Mouse (Mus musculus): ENCODE measurements around the gene Slc19a1.

Gene Slc19a1

DNA sequence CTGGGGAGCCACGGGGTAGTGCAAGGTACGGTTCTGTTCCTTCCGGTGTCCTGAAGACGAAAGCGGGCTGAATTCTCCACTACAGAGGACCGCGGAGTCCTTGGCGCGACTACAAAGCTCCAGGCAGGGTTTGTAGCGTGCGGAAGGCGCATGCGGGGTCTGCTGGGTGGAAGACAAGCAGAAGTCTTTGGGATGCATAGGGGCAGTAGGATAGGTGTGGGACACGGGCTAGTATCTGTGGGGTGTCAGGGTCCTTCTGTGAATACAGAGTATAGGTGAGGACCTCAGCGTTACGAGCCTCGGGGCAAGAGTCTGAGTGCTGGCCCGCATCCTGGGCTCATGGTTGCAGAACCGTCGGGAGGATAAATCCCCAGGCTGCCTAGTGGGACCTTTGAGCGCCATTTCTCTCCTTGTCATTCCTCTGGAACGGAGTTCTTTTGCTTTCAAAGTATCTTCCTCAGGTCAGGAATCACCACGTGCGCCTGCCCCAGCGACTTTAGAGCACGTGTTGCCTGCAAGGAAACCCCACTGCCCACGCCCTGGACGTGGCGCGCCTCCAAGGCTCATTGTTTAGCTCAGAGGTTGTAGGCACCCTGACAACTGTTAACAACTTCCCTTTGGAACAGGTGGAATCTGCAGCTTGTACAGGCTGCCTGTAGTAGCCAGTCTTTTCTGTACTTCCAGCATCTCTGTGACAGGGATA is 1.4 kb downstream of the Slc19a1 start:
- DNase-seq: peak; percentile 78

DNA sequence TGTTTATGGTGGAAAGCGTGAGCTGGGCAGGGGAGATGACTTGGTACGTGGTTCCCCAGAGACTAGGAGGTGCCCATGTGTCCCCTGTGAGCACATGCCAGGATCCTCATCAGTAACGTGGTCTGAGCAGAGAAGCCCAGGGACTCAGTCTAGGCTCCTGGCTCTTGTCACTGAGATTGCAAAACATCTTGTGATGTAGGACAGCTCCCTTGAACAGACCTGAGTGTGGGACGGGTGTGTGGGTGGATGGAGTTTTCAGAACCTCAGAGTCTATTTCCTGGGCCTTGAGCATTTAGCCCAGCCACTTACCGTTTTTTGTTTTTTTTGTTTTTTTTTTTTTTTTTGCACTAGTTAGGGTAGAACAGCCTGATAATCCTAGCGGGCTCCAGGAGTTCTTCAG is 3.4 kb downstream of the Slc19a1 start:
- no peak for DNase-seq

DNA sequence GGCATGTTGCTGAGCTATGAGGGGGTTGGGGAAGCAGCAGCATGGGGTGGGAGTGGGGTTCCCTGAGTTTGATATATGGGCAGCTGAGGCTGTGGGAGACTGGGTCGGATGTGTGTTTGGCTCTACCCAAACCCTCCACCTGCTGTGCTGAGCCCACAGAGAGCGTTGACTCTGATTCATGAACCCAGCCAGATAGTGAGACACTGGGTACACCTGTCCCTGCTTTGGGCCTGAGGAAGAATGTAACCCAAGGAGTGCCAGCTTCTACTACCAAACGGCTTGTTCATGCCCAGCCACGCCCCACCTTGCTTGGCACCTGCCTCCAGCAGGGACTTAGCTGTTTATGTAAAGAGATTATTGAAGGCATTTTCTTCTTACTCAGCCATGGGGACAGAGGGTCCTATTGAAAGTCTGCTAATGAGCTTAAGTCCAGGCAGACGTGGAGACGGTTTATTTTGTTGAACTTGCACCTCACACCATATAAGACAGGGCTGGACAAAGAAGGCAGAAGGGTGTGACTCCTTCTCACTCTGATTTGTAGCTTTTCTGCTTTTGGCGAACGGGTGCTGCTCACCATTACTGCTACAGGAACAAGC is 6.6 kb downstream of the Slc19a1 start:
- DNase-seq: no peak

DNA sequence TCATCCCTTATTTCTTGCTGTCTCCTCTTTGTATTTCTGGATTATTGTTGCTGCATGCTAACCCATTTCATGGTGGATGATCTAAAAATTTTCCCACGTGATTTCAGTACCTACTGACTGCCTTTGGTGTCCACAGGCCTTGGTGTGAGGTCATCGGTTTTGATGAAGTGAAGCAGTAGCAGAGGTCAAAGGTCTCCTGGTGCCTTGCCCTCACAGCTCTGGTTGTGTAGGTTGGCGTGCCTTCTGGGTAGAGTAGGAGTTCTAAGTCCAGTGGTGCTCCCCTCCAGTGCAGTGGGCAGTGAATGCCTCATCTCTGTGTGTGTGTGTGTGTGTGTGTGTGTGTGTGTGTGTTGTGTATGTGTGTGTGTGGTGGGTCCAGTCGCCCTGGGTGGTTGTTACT is 16.2 kb downstream of the Slc19a1 start:
- DNase-seq: no peak

DNA sequence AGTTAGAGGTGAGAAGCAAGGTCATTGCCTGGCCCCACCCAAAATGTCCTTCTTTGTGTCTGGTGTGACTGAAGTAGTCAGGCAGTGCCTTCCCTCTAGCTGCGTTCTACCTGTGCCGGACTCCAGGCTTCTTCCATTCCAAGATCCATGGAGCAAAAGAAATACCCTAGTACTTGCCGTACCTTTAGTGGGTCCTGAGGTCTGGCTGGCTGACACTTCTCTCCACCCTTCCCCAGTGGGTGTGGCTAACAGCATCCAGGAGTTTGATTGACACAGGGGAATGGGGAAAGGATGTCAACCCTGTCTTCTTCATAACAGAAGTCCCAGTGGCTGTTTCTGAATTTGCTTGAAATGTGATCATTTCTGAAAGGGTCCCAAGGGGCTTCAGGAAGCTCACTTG is 16.6 kb downstream of the Slc19a1 start:
- no peak for DNase-seq

DNA sequence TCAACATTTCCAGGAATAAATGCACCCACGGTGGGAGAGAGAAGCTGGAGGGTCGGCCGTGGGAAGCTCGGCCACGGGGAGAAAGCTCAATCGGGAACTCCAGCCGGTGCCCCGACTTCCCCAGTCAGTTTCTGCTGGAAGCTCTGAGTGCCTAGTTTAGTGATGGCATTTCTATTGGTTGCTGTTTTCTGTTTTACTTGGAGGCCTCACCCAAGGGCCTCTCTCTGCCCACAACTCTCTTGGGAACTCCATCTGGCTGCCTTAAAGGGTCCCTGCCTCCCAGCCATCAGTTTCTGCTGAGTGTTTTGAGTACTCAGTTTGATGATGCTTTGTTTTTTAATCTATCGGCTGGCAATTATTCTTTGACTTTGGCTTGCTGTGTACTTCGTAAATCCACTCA is 24.7 kb downstream of the Slc19a1 start:
- no peak for DNase-seq

DNA sequence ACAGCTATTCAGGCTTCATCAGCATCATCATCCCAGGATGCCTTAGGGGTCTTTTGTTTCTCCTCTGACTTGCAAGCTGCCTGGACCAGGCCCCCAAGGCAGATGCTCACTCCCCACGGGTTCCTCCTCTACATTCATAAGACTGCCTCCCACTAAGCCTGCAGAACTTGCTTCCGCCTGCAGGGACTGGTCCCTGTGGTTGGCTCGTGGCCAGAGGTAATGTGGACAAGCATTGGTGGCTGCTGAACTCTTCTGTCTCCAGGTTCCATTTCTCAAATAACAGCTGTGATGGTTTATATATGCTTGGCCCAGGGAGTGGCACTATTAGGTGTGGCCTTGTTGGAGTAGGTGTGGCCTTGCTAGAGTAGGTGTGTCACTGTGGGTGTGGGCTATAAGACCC is 29.4 kb downstream of the Slc19a1 start:
- DNase-seq: peak; percentile 39

DNA sequence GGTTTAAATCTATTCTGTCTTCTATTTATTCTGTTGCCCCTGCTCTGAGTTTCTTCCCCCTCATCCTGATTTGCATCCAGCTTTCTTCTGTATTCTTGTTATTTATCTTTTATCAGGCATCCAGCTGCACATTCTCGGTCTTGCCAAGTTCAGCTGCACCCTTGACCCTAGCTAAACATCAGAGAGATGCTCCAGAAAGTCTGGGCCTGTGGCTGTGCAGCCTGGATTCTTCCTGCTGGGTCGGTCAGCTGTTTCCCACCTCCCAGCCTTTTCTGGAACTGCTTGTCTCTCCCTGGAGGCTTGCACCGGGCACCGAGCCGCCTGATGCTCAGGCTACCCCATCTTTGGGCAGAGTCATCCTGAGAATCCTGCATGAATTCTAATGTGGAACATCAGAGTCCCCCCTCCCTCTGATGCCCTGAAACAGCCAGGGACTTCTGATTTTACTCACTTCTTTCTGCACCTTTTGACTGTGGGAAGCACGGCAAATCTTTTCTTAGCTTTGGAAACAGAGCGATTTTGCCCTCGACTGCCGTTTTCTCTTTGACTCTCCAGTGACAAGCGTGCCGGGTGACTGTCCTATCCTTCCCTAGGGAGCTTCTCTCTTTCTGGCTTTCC is 30.5 kb downstream of the Slc19a1 start:
- DNase-seq: peak; percentile 79

DNA sequence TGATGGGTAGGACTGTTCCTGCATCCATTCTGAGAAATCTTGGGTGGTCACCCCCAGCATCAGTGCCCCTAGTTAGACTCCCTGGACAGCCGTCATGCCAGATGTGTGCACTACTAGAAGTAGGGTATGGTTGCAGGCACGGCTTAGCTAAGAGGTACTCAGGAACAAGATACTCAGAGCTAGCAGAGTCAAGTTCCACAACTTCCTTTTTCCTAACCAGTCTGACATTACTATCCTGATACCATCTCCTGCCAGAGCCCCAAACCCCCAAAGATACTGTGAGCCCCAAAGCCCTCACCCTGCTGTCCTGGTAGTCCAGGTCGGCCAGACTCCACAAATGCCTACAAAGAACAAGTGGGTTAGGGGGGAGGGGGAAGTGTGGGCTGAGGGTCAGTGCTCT is 32.2 kb downstream of the Slc19a1 start:
- DNase-seq: no peak

DNA sequence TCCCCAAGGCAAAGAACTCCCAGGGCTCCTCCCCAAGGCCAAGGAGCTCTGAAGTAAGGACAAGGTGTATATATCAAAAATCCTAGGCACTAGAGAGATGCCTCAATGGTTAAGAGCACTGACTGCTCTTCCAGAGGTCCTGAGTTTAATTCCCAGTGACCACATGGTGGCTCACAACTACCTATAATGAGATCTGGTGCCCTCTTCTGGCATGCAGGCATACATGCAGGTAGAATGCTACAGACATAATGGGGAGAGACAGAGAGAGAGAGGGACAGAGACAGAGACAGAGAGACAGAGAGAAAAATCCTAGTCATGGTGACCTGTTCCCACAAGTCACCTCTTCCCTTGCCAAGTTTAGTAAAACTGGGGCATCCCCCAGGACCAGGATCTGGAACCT is 32.6 kb downstream of the Slc19a1 start:
- DNase-seq: no peak

DNA sequence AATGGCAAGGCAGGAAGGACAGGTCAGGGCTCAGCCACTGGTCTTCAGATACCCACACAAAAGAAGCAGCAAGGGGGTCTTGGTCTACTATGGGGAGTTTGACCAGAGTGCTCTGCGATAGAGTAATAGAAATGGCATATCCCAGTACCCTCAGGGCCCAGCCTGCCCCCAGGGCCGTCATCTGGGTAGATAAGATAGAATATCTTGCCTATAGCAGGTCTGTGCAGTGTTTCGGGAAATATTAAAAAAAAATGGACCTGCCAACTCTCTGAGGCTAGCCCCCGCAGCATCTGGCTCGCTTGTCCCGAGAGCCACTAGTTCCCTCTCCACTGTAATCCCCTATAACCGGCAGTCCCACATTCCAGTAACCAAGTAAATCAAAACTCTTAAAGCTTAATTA is 36.4 kb downstream of the Slc19a1 start:
- no peak for DNase-seq

DNA sequence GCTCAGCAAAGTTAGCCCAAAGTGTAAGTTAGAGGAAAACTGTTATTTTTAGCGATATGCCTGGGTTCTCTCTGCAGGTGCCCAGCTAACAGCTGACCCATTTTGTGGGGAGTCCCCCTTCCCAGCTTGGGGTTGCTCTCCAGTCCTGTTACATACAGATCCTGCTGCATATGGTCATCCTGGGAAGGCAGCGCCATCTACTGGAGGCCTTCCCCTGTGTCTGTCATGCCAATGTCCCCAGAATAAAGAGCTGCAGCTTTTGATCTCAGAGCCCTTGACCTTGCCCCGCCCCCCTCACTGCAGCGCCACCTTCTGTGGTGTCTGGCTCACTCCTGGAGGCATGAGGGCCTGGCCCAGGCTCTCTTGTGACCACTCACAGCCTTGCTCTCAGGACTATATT is 38.0 kb downstream of the Slc19a1 start:
- peak; percentile 79 for DNase-seq

DNA sequence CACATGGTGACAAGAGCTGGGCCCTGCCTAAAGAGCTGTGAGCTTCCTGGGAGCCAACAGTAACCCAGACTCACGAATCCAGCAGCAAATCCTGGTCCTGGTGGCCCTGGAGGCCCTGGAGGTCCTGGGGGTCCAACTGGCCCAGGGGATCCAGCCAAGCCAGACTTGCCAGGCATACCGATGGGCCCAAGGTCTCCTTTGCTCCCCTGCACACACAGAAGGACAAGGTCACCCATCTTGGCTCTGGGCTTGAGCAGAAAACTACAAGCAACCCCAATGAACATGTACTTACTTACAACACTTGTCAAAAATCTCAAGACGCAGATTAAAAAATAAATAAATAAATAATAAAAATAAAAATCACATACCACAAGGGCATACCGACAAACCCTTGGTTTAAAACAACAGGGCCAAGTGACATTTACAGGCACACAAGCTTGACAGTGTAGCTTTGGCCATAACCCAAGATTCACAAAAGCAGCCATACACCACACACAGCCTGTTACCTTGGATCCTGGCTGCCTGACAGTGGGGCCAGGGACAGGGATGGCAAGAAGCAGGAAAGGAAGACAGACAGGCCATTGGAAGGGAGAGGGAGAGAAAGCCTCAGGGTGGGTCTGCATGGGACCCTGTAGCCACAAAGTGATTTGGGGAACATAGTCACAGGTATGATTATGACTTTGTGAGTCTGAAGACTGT is 42.4 kb downstream of the Slc19a1 start:
- no peak for DNase-seq

DNA sequence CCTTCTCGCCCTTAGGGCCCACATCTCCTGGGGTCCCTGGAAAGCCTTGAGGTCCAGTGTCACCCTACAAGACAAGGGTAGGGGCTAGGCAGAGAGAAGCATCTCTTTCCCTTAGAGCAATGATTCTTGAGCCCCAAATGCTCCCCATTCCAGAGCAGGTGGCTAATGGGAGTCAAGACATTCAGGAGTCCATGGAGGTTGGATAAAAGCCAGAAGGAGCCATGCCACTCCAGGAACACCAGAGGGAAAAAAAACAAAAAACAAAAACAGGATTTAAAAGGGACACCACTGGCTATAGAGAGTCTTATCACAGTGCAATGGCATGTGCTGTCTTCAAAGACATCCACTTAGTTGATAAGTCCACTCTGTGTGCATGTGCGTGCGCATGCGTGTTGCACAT is 46.4 kb downstream of the Slc19a1 start:
- DNase-seq: no peak

DNA sequence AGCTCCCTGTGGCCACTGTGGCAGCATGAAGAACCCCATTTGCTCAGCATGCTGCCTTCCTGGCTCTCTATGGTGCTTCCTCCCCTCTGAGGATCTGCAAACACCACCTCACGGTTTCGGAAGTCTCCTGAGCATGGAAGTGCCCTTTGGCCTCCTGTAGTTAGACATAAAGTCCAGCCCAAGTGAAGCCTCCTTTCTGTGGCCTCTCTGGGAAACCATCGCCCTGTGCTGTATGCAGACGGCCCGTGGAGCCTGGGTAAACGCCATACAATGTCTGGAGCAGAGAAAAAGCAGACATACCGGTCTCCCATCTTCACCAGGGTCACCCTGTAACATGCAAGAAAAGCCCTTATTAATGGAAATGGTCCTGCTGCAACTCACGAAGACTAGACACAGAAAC is 46.9 kb downstream of the Slc19a1 start:
- DNase-seq: peak; percentile 76

DNA sequence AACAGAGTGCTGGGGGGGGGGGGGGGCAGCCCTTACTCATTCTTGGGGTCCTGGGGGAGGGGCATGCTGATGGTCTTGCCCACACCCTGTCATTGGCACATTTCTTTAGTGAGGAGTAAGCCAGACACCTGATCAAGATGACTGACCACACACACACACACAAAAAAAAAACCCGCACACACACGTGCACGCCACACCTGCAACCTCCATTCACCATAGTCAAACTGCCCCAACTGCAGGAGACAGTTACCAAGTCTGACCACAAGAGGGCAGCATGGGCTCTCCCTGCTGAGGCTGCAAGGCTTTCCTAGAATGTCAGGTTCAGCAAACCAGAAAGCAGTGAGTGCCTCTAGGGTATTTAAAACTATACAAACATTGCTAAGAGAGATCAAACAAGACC is 50.4 kb downstream of the Slc19a1 start:
- DNase-seq: peak; percentile 88

DNA sequence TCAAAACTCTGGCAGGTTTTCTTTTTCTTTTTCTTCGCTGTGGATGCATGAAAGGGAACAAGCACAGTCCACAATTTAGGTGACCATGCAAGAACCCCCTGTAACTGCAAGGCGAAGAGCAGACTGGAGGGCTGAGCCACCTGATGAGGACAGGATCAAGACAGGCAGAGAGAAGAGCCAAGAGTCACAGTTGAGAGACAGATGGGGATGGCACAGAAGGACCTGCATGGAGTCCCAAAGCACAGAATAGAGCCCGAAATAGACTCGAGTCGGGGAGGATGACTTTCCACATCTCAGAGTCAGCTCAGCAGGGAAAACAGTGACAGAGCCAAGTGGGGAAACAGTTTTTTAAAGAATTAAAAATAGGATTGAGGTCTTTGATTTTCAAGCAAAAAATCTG is 50.9 kb downstream of the Slc19a1 start:
- DNase-seq: no peak

DNA sequence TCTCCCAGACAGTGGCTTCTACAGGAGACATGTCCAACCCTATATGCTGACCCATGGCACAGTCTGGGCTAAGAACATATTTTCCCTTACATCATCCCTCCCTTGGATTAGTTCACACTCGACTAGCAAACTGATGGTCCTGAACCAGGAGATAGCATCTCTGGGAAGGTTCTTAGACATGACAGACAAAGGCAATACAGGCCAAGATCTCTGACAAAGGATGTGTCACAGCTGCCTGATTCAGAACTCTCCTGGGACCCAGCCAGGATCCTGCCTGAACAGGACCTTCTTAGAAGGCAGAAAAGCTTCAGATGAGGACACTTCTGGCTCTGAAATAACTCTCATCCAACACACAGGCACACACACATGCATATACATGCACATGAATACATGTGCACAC is 52.5 kb downstream of the Slc19a1 start:
- no peak for DNase-seq

DNA sequence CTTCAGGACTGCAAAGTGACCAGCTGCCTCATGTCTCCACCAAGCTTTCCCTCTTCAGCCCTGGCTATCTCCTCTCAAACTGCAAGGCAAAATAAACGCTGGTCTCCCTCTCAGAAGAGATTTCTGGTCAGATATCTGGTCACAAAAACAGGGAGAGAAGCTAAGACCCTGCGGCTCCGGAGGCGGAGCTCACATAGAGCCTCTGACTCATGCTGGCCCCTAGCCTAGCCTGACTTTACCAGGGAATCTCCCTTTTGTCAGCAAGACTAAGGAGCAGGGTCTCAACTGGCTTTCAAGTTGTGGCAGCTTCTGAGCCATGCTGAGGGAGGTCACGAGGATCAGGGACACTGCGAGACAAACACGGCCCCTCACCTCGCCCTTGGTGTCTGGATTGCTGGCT is 57.3 kb downstream of the Slc19a1 start:
- DNase-seq: peak; percentile 55

DNA sequence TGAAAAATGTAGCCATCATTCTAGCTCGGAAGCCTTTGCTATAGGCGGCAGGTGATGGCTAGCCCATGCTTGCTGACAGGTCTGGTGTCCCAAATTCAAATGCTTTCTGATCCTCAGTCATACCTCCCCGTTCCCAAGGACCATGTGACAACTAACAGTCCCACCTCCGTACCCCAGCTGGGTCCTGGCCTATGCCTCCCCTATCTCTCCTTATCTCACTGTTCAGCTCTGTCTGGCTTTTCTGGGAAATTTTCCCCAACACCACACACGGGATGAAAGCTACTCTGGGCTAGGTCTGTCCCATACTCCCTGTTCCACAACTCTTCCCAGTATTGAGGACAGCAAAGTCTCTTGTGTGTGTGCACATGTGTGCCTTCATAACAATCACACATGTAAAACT is 58.0 kb downstream of the Slc19a1 start:
- DNase-seq: no peak

DNA sequence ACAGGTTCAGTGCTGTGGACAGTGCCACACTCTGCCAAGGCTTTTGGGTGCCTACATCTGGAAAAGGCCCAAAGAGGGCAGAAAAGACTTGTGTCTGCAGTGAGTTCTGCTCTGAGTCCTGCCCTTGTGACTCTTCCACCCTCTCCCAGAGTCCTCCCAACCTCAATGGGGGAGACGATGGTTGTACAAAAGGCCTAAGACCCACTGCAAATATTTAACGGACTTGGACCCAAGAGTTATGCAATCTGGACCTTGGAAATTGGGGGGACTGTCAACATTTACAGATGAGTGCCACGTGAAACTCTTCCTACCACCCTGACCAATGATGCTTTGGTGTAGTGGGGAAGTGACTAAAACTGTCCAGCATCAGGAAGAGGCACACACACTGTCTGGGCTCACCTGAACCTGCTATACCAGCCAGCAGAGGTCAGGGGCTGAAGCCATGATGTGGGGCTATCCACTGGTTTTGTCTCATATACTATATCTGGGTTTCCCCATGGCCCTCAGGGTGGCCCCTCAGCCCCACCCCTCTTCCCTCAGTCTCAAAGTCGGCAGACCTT is 59.6 kb downstream of the Slc19a1 start:
- no peak for DNase-seq

DNA sequence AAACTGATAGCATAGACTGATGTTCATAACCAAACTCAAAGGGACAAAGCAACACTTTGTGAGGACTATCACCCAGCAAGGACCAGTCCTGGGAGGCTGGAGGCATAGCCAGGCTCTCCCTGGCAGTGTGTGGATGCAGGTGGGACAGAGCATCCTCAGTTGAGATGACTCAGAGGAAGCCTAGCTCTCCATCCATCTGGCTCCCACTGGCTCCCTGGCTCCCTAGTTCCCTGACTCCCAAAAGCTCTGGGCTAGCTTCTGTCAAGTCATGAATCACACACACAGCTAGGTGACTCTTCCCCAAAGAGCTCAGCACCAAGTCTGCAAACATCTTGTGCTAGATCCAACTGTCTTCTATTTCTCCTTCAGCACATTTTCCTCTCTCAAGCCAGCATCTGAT is 61.8 kb downstream of the Slc19a1 start:
- DNase-seq: no peak

DNA sequence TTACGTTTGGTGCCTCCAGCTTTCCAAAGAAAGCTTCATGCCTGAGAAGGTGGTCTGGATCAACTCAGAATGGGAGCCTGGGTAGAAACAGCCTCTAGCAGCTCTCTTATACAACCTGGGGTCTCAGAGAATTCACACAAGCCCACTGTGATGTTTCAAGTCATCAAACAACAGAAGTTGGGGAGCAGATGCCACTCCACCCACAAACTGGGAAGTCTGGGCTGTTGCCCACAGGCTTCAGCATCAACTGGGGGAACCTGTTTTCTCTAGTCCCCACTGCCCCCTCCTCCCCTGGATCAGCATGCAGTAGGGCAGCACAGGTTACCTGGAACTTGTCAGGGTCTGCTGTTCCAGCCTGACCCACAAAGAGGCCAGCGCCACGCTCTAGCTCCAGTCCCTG is 63.6 kb downstream of the Slc19a1 start:
- DNase-seq: no peak
